Mouse (Mus musculus): ENCODE data around the gene Thtpa. TPM values are rescaled to one million over a fixed set of nuclear protein-coding genes. Genes with fewer than 3 reads are reported as not detected.

Thtpa gene
- polyA plus RNA-seq, 1 experiment from 2014 or later, result 11.8 TPM

- no peak for ATAC-seq (ENCODE audit: low FRiP score, low TSS enrichment)
- TF ChIP-seq EP300 (optimal IDR thresholded peaks at IDR 0.05), result no peak
- no peak for TF ChIP-seq CTCF (IDR thresholded peaks at IDR 0.05; ENCODE audit: low read depth)
Measured at GRCm38 (mm10) chr14:55146324-55146723, 51.7 kb downstream of the Thtpa start.

DNA sequence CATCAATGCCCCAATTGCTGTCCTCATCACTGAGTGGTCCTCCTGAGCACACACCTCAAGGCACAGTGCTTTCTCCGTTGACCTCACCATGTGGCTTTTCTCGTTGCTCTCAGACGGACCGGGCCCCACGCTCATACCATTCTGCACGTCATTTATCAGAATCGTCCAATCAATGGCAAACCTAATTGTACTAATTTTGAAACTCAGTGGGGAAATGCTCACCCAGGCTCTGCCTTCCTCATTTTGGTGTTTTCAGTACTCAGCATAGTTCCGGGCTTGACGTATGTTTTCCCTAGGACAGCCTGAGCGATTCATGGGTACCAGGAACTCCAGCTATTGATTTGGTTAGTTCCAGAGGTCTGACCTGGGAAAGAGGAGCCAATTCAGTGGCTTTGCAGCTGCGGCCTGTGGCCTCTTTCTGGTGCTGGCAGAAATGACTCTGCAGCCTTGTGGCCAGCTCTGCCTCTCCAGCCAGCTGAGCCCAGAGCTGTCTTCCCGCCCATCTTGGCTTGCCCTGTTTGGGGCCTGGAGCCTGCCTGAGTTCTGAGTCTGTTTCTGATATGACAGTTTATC lies 52.3 kb downstream of the Thtpa start:
- Histone ChIP-seq H3K36me3 (ENCODE audit: control insufficient read depth, insufficient read depth, low read length) (no peaks in the 10 kb centered on the region), H3K4me1 (replicated peaks; ENCODE audit: control insufficient read depth, insufficient read depth) (no peaks in the 10 kb centered on the region), H3K9me3 (ENCODE audit: control insufficient read depth, low read length) (no peaks in the 10 kb centered on the region), H3K27me3 (ENCODE audit: control insufficient read depth, insufficient read depth, low read length) (no peaks in the 10 kb centered on the region), H3K9ac (ENCODE audit: low read length) (no peak overlapping the region), H3K27ac (replicated peaks) (no peak overlapping the region), H3K4me2 (replicated peaks; ENCODE audit: low read depth) (no peak overlapping the region), H3K4me3 (ENCODE audit: low read depth, low read length) (no peak overlapping the region)
- ATAC-seq (ENCODE audit: low FRiP score, low TSS enrichment) (no peak; the same call in 1 of the 2 replicates), DNase-seq (ENCODE audit: low spot score) (no peak)
- WGBS, result 82% methylated on average over 12 of the region's 12 CpGs
- TF ChIP-seq CTCF (IDR thresholded peaks at IDR 0.05; ENCODE audit: low read depth) (no peak), EP300 (optimal IDR thresholded peaks at IDR 0.05) (no peak)

More at GRCm38 (mm10) chr14:55146324-55146723, 51.7 kb downstream of the Thtpa start:
- no peak overlapping the region for H3K27ac ChIP-seq (replicated peaks)
- no peaks in the 10 kb centered on the region for H3K27me3 ChIP-seq (ENCODE audit: control insufficient read depth, insufficient read depth, low read length)
- WGBS, result 93% methylated on average over 1 of the region's 1 CpGs
- DNase-seq (ENCODE audit: low spot score), result no peak
- no peak overlapping the region for H3K4me3 ChIP-seq (ENCODE audit: low read depth, low read length)
- no peaks in the 10 kb centered on the region for H3K4me1 ChIP-seq (replicated peaks; ENCODE audit: control insufficient read depth, insufficient read depth)
- no peaks in the 10 kb centered on the region for H3K9me3 ChIP-seq (ENCODE audit: control insufficient read depth, low read length)
- no peaks in the 10 kb centered on the region for H3K36me3 ChIP-seq (ENCODE audit: control insufficient read depth, insufficient read depth, low read length)
- H3K9ac ChIP-seq (ENCODE audit: low read length), result no peak overlapping the region
- no peak overlapping the region for H3K4me2 ChIP-seq (replicated peaks; ENCODE audit: low read depth)

DNA sequence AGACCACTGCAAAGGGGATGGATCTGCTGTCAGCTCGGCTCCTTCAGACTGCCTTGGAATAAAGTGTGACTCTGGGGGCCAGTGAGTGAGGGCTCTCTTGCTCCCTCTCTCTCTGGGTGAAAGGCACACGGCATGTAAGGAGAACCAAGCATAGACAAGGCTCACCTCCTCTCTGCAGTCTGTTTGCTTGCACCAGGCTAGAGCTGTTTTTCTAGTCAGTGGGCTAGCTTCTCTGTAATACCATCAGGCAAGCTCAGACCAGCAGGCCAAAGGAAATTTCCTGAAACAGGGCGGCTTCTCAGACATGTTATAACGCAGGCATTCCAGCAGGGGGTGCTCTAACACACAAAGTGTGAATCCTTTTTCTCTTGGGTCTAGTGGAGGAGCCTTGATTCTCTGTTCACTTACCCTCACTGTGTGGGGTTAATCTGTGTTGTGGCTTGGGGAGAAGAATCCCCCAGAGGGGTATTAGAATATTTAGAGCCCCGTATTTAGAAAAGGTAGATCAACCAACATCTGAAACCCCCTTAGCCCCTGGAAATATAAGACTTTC lies 53.9 kb downstream of the Thtpa start:
- no peak for TF ChIP-seq EP300 (optimal IDR thresholded peaks at IDR 0.05)
- peak; percentile 88 for TF ChIP-seq CTCF (IDR thresholded peaks at IDR 0.05; ENCODE audit: low read depth)
- H3K27me3 ChIP-seq (ENCODE audit: control insufficient read depth, insufficient read depth, low read length), result no peaks in the 10 kb centered on the region
- H3K4me3 ChIP-seq (ENCODE audit: low read depth, low read length), result no peak overlapping the region
- H3K27ac ChIP-seq (replicated peaks), result no peak overlapping the region
- no peaks in the 10 kb centered on the region for H3K36me3 ChIP-seq (ENCODE audit: control insufficient read depth, insufficient read depth, low read length)
- no peaks in the 10 kb centered on the region for H3K9me3 ChIP-seq (ENCODE audit: control insufficient read depth, low read length)
- ATAC-seq (ENCODE audit: low FRiP score, low TSS enrichment) (peak; percentile 19; the same call in 1 of the 2 replicates), DNase-seq (ENCODE audit: low spot score) (peak; percentile 72)
- H3K4me1 ChIP-seq (replicated peaks; ENCODE audit: control insufficient read depth, insufficient read depth), result no peaks in the 10 kb centered on the region
- H3K9ac ChIP-seq (ENCODE audit: low read length), result no peak overlapping the region
- no peak overlapping the region for H3K4me2 ChIP-seq (replicated peaks; ENCODE audit: low read depth)
- 33% methylated on average over 5 of the region's 5 CpGs for WGBS

Other genes starting within 250 kb of the Thtpa start
- gene Homez, start 223.8 kb upstream of the Thtpa start, polyA plus RNA-seq (2015; fragmentation: Nextera tagmentation; extraction: Ambion mirVana), result 4.5 and 5.0 TPM in 2 replicates
- gene Ppp1r3e, start 217.2 kb upstream of the Thtpa start, polyA plus RNA-seq (2015; fragmentation: Nextera tagmentation; extraction: Ambion mirVana), result 1.7 and 2.2 TPM in 2 replicates
- gene Bcl2l2, start 211.4 kb upstream of the Thtpa start, polyA plus RNA-seq (2015; fragmentation: Nextera tagmentation; extraction: Ambion mirVana), result 4.3 and 4.7 TPM in 2 replicates
- gene Gm20521, start 211.3 kb upstream of the Thtpa start, polyA plus RNA-seq (2015; fragmentation: Nextera tagmentation; extraction: Ambion mirVana), result 1.2 TPM in 2 replicates
- 46.4 and 56.2 TPM in 2 replicates for gene Pabpn1, start 202.3 kb upstream of the Thtpa start, polyA plus RNA-seq (2015; fragmentation: Nextera tagmentation; extraction: Ambion mirVana)
- gene Slc22a17, start 181.7 kb upstream of the Thtpa start, polyA plus RNA-seq (2015; fragmentation: Nextera tagmentation; extraction: Ambion mirVana), result 15.4 and 20.6 TPM in 2 replicates
- gene Efs, start 168.7 kb upstream of the Thtpa start, polyA plus RNA-seq (2015; fragmentation: Nextera tagmentation; extraction: Ambion mirVana), result 14.1 and 16.8 TPM in 2 replicates
- gene Il25, start 162.1 kb upstream of the Thtpa start, polyA plus RNA-seq (2015; fragmentation: Nextera tagmentation; extraction: Ambion mirVana), result 0.15 TPM in 1 of 2 replicates, not detected in the other
- gene Cmtm5, start 158.5 kb upstream of the Thtpa start, polyA plus RNA-seq (2015; fragmentation: Nextera tagmentation; extraction: Ambion mirVana), result 3.3 and 4.6 TPM in 2 replicates
- 0.27 and 0.29 TPM in 2 replicates for gene Myh6, start 127.9 kb upstream of the Thtpa start, polyA plus RNA-seq (2015; fragmentation: Nextera tagmentation; extraction: Ambion mirVana)
- not detected in 2 replicates for gene Gm17428, start 117.9 kb upstream of the Thtpa start, polyA plus RNA-seq (2015; fragmentation: Nextera tagmentation; extraction: Ambion mirVana)
- 1.4 and 2.4 TPM in 2 replicates for gene Myh7, start 100.2 kb upstream of the Thtpa start, polyA plus RNA-seq (2015; fragmentation: Nextera tagmentation; extraction: Ambion mirVana)
- 54.4 and 55.2 TPM in 2 replicates for gene Ngdn, start 79.3 kb upstream of the Thtpa start, polyA plus RNA-seq (2015; fragmentation: Nextera tagmentation; extraction: Ambion mirVana)
- gene Zfhx2, start 2.5 kb upstream of the Thtpa start, polyA plus RNA-seq (2015; fragmentation: Nextera tagmentation; extraction: Ambion mirVana), result 1.0 and 1.3 TPM in 2 replicates
- gene Ap1g2, start 11.8 kb downstream of the Thtpa start, polyA plus RNA-seq (2015; fragmentation: Nextera tagmentation; extraction: Ambion mirVana), result 26.4 and 31.0 TPM in 2 replicates
- 0.82 and 1.0 TPM in 2 replicates for gene Jph4, start 22.2 kb downstream of the Thtpa start, polyA plus RNA-seq (2015; fragmentation: Nextera tagmentation; extraction: Ambion mirVana)
- 0.18 and 0.23 TPM in 2 replicates for gene Dhrs2, start 127.2 kb downstream of the Thtpa start, polyA plus RNA-seq (2015; fragmentation: Nextera tagmentation; extraction: Ambion mirVana)

Measured in stomach, postnatal 0 days (tissue).